Mouse (Mus musculus): ENCODE measurements at regions not wholly inside any gene's neighbourhood (a gene's known extent, or its start where the extent isn't known, plus 50 kb on each side); places are given as distances from the start of the nearest gene placed in this dataset.
"Not testable (repeated sequence)": the region's sequence is repeated elsewhere in the genome, so short reads cannot be mapped to it uniquely, and the experiment has no call there.

- no peak for DNase-seq (ENCODE audit: low spot score in 2 of 2)
Observed at GRCm38 (mm10) chr12:10445738-10446137, 55.2 kb downstream of the Rdh14 start.

DNA sequence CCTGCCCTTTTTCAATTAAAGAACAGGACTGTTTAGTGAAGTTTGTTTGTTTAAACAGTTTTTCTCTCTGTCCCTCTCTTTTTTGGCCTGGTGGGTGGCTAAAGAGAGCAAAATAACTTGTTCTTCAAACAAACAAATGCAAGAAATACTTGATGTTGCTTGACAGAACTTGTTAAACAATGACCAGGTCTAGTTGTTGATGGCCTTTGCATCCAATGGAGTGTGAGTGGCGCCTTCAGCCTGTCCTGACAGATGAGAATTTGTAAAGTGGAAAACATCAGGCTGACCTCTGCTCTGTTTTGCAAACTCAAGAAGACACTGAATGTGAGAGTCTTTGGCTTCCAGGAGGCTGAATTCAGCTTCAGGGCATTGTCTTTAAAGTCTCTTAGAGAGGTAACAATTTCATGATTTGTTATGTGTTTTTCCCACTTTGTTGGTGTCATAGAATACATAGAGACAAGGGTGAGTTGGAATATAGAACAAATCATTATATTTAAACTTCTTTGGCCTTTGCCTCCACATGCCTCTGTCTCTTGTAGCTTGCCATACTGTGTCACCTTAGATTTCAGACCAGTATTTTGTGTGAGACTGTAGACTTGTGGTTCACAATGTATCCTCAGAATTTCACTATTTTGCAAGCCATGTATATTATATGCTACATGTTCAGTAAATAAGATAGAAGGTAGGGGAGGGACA lies 67.5 kb downstream of the Rdh14 start:
- DNase-seq (ENCODE audit: low spot score in 2 of 2) = no peak

GRCm38 (mm10) chr12:10461796-10462195 lies 71.2 kb downstream of the Rdh14 start:
- no peak for DNase-seq (ENCODE audit: low spot score in 2 of 2)

DNA sequence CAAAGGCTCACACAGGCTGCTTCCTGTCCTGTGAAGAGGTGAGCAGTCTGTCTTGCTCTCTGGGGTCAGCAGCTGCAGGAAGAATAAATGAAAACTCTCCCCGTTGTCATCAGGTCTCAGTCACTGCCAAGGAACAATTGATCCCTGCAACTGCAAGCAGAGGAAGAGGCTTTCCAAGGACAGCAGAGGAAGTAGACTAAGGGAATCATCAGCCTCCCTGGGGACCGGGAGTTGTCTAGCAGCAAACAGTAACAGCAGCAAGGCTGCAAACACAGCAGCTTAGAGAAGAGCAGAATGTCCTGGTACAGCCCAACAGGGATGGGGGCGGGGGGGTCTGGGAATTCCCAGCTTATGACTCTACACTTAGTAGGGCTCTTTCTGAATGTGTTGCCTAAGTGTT lies 72.4 kb downstream of the Rdh14 start:
- DNase-seq (ENCODE audit: low spot score in 2 of 2) = no peak

DNA sequence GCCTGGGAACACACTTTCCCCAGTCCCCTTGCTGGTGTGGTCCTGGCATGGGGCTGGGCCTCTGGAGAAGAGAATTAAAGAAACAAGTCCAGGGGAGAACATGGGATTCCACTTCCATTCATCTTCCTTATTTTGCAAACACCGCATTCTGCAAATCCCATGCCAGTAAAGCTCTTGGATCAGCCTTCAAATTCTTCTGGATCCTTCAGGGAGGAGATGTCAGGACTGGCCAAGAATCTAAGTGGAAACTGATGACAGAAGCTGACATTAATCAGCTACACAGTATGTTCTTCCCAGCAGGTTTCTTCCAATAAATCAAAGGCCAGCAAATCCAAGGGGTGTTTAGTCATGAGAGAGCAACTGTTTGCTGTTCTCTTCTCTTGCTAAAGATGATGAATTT lies 83.4 kb downstream of the Rdh14 start:
- DNase-seq (ENCODE audit: low spot score in 2 of 2) = no peak

- DNase-seq (ENCODE audit: low spot score in 2 of 2) = no peak
Observed at GRCm38 (mm10) chr12:10480781-10481180, 90.2 kb downstream of the Rdh14 start.

- no peak for DNase-seq (ENCODE audit: low spot score in 2 of 2)
Observed at GRCm38 (mm10) chr12:10482294-10483010, 91.9 kb downstream of the Rdh14 start.

DNA sequence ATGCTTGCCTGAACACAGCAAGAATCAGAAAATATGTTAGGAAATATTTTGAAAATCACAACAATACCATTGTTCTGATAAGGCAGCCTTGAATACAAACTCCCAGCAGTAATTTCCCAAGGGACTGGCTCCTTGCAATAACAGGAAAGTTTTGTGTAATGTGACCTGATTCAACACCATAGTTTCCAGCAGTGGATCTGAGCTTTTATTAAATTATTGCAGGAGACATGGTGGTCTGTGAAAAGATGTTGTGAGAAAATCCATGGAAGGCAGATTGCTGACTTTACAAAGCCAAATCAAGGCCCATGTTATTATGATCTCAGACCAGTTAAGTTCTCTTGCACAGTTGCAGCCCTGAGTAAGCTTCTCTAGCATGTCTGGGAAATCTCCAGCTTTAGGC lies 116.1 kb downstream of the Rdh14 start:
- no peak for DNase-seq (ENCODE audit: low spot score in 2 of 2)

GRCm38 (mm10) chr12:10513526-10513925 lies 123.0 kb downstream of the Rdh14 start:
- DNase-seq (ENCODE audit: low spot score in 2 of 2) = no peak

GRCm38 (mm10) chr12:10514278-10514677 lies 123.7 kb downstream of the Rdh14 start:
- DNase-seq (ENCODE audit: low spot score in 2 of 2) = no peak

DNA sequence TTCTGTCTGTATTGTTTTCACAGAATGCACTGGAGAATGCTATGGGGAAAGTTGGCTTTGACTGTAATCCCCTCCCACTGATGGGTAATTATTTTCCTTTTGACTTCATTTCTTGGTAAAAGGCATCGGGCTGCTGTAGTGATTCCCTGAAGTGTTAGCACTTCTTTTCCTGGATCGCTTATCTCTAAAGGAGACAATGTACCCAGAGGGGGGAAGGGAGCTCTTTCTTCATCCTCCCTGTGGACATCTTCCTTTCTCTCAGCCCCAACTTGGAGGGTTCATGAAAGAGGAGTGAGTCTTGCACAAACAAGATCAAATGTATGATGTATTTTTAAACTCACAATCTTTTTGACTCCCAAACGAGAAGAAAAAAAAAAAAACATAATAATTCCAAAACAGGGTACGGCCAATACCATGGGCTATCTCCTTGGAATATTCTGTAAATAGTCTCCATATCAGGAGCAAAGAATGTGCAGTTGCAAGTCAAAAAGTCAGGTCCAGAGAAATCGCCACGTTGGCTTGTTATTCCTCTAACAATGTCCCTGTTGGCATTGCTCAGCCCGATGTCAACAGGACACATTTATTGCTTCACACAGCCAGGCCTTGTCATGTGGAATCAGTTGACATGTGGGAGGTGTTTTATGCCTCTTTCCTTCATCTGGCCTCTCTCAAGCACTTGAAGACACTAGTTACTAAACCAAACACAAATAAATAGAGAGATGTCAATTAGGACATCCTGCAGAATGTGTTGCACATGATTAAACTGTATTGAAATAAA lies 134.1 kb downstream of the Rdh14 start:
- no peak for DNase-seq (ENCODE audit: low spot score in 2 of 2)

GRCm38 (mm10) chr12:10525934-10526333 lies 135.4 kb downstream of the Rdh14 start:
- DNase-seq (ENCODE audit: low spot score in 2 of 2) = no peak

DNA sequence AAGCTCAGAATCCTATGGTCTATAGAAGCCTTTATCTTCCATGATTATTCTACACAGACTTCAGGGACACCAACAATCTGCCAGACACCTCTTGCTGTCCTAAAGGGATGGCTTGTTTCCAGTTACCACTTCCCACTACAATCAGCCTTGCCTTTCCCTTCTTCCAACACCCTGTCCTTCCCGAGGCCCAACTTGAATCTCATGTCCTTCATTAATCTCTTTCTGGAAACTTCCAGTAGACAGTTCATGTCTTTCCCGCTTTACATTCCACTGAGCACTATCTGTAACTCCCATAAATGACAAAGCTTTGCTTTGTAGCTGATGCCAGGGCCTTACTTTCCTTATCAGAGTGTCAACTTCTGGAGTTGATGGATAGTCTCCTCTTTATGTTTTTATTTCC lies 138.5 kb downstream of the Rdh14 start:
- no peak for DNase-seq (ENCODE audit: low spot score in 2 of 2)

- no peak for DNase-seq (ENCODE audit: low spot score in 2 of 2)
Observed at GRCm38 (mm10) chr12:10530996-10531395, 140.4 kb downstream of the Rdh14 start.

GRCm38 (mm10) chr12:10533971-10534370 lies 143.4 kb downstream of the Rdh14 start:
- DNase-seq (ENCODE audit: low spot score in 2 of 2) = no peak

DNA sequence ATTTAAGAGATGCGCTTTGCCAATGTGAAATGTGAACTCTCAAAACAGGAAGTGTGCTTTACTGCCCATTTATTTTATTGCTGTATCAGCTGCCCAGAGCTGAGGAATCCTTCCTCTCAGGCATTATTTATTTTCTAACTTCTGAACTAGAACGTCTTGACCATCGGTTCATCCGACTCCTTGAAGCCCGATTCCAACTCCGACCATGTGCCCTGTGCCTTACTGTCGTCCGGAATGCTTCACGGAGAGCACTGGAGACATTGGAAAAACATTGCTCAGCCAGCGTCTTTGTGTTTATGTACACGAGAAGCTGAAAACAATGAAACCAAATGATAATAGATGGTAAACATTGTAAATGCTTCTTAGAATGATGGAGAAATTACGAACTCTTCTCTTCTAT lies 145.7 kb downstream of the Rdh14 start:
- DNase-seq (ENCODE audit: low spot score in 2 of 2) = no peak

GRCm38 (mm10) chr12:10537069-10537468 lies 146.5 kb downstream of the Rdh14 start:
- peak; percentile 36 to 60 for DNase-seq (ENCODE audit: low spot score in 2 of 2)

GRCm38 (mm10) chr12:10549481-10550201 lies 159.1 kb downstream of the Rdh14 start:
- no peak for DNase-seq (ENCODE audit: low spot score in 2 of 2)

- DNase-seq (ENCODE audit: low spot score in 2 of 2) = not testable (repeated sequence)
Observed at GRCm38 (mm10) chr12:10554701-10555100, 164.1 kb downstream of the Rdh14 start.

DNA sequence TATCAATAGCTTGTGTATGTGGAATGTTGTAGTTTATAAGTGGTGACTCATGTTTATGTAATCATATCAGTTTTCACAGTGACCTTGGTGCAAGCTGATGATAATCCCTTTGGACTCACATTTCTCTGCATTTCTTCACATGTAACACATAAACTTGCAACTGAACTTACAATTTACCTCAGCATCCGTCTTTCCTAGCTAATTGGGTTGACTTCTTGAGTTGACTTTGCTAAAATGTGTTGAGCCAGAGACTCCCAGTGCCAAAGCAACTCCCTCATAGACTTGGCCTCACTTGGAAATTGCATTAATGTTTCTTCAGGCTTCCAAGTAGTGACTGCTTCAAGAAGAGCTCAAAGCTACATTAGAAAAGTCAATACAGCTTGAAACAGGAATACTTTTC lies 172.4 kb downstream of the Rdh14 start:
- no peak for DNase-seq (ENCODE audit: low spot score in 2 of 2)

DNA sequence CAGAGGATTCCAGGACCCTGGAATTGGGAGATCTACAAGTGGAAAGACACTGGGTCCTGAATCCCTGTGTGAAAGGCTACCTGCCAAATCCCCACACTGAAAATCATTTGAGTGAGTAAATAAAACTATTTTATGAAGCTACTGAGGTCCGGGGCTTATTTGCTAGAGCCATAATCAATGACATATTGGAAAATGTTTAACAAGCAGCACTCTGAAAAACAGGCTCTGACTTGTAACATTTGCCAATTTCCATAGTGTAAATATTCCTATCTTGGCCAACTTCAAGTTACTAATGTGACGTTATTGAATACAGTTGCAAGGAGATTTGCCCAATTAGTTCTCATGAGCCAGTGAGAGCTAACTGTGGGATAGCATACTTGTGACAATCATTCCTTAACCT lies 177.3 kb downstream of the Rdh14 start:
- DNase-seq (ENCODE audit: low spot score in 2 of 2) = no peak

Data from frontal cortex, postnatal 25 days (tissue).